Mouse (Mus musculus): ENCODE results near the gene Mrpl36. TPM values are rescaled to one million over a fixed set of nuclear protein-coding genes. Genes with fewer than 3 reads are reported as not detected.

Gene Mrpl36
- polyA plus RNA-seq, 2 experiments: 91.9 to 122 TPM

GRCm38 (mm10) chr13:73291102-73291501 lies 37.2 kb upstream of the Mrpl36 start:
- no peak overlapping the region for H3K27ac ChIP-seq (replicated peaks; ENCODE audit: low read depth, low read length)
- H3K9me3 ChIP-seq (ENCODE audit: control insufficient read depth, low read length): 0 out of 2 replicates have a peak, but pooled peaks cover 5% of the 10 kb centered on the region
- TF ChIP-seq POLR2A (IDR thresholded peaks at IDR 0.05; ENCODE audit: borderline replicate concordance, extremely low read depth, insufficient read depth, insufficient read length): no peak
- DNase-seq (ENCODE audit: low spot score) (no peak), ATAC-seq (ENCODE audit: low FRiP score, low read depth) (no peak)
- 37% methylated on average over 2 of the region's 2 CpGs for WGBS
- no peak overlapping the region for H3K4me2 ChIP-seq (replicated peaks; ENCODE audit: low read depth, low read length, severe bottlenecking)
- H3K27me3 ChIP-seq (ENCODE audit: control insufficient read depth, insufficient read depth, low read length): no peaks in the 10 kb centered on the region; the same call in 1 of the 2 replicates
- no peaks in the 10 kb centered on the region for H3K36me3 ChIP-seq (ENCODE audit: control insufficient read depth, insufficient read depth, low read length)
- no peaks in the 10 kb centered on the region for H3K4me1 ChIP-seq (ENCODE audit: control insufficient read depth, insufficient read depth, low read length)
- no peak overlapping the region for H3K4me3 ChIP-seq (replicated peaks; ENCODE audit: low read length)
- no peak overlapping the region for H3K9ac ChIP-seq (ENCODE audit: low read depth, low read length, severe bottlenecking)

GRCm38 (mm10) chr13:73298717-73299116 lies 29.6 kb upstream of the Mrpl36 start:
- Histone ChIP-seq H3K4me3 (replicated peaks; ENCODE audit: low read length) (no peak overlapping the region), H3K27ac (replicated peaks; ENCODE audit: low read depth, low read length) (no peak overlapping the region), H3K27me3 (ENCODE audit: control insufficient read depth, insufficient read depth, low read length) (no peaks in the 10 kb centered on the region), H3K4me1 (ENCODE audit: control insufficient read depth, insufficient read depth, low read length) (no peaks in the 10 kb centered on the region), H3K9ac (ENCODE audit: low read depth, low read length, severe bottlenecking) (no peak overlapping the region), H3K36me3 (ENCODE audit: control insufficient read depth, insufficient read depth, low read length) (no peaks in the 10 kb centered on the region), H3K9me3 (ENCODE audit: control insufficient read depth, low read length) (0 out of 2 replicates have a peak, but pooled peaks cover 5% of the 10 kb centered on the region), H3K4me2 (replicated peaks; ENCODE audit: low read depth, low read length, severe bottlenecking) (no peak overlapping the region)
- DNase-seq (ENCODE audit: low spot score) (no peak), ATAC-seq (ENCODE audit: low FRiP score, low read depth) (no peak)
- 57% methylated on average over 4 of the region's 4 CpGs for WGBS
- no peak for TF ChIP-seq POLR2A (IDR thresholded peaks at IDR 0.05; ENCODE audit: borderline replicate concordance, extremely low read depth, insufficient read depth, insufficient read length)

- no peak overlapping the region for H3K4me2 ChIP-seq (replicated peaks; ENCODE audit: low read depth, low read length, severe bottlenecking)
- H3K27me3 ChIP-seq (ENCODE audit: control insufficient read depth, insufficient read depth, low read length): no peaks in the 10 kb centered on the region
- no peaks in the 10 kb centered on the region for H3K36me3 ChIP-seq (ENCODE audit: control insufficient read depth, insufficient read depth, low read length)
- H3K4me3 ChIP-seq (replicated peaks; ENCODE audit: low read length): no peak overlapping the region
- 0 out of 2 replicates have a peak, but pooled peaks cover 5% of the 10 kb centered on the region for H3K9me3 ChIP-seq (ENCODE audit: control insufficient read depth, low read length)
- no peaks in the 10 kb centered on the region for H3K4me1 ChIP-seq (ENCODE audit: control insufficient read depth, insufficient read depth, low read length)
- WGBS: 90% methylated on average over 5 of the region's 5 CpGs
- TF ChIP-seq POLR2A (IDR thresholded peaks at IDR 0.05; ENCODE audit: borderline replicate concordance, extremely low read depth, insufficient read depth, insufficient read length): no peak
- H3K9ac ChIP-seq (ENCODE audit: low read depth, low read length, severe bottlenecking): no peak overlapping the region
- ATAC-seq (ENCODE audit: low FRiP score, low read depth) (no peak), DNase-seq (ENCODE audit: low spot score) (no peak)
- H3K27ac ChIP-seq (replicated peaks; ENCODE audit: low read depth, low read length): no peak overlapping the region
These were observed 29.0 kb upstream of the Mrpl36 start for GRCm38 (mm10) chr13:73299322-73299721.

GRCm38 (mm10) chr13:73304729-73305128 lies 23.6 kb upstream of the Mrpl36 start:
- no peaks in the 10 kb centered on the region for H3K27me3 ChIP-seq (ENCODE audit: control insufficient read depth, insufficient read depth, low read length)
- no peak for TF ChIP-seq POLR2A (IDR thresholded peaks at IDR 0.05; ENCODE audit: borderline replicate concordance, extremely low read depth, insufficient read depth, insufficient read length)
- 45% methylated on average over 6 of the region's 6 CpGs for WGBS
- H3K27ac ChIP-seq (replicated peaks; ENCODE audit: low read depth, low read length): no peak overlapping the region
- H3K9me3 ChIP-seq (ENCODE audit: control insufficient read depth, low read length): no peaks in the 10 kb centered on the region
- no peak overlapping the region for H3K9ac ChIP-seq (ENCODE audit: low read depth, low read length, severe bottlenecking)
- DNase-seq (ENCODE audit: low spot score) (no peak), ATAC-seq (ENCODE audit: low FRiP score, low read depth) (no peak)
- H3K36me3 ChIP-seq (ENCODE audit: control insufficient read depth, insufficient read depth, low read length): no peaks in the 10 kb centered on the region
- no peak overlapping the region for H3K4me3 ChIP-seq (replicated peaks; ENCODE audit: low read length)
- no peak overlapping the region for H3K4me2 ChIP-seq (replicated peaks; ENCODE audit: low read depth, low read length, severe bottlenecking)
- no peaks in the 10 kb centered on the region for H3K4me1 ChIP-seq (ENCODE audit: control insufficient read depth, insufficient read depth, low read length)

- no peak for DNase-seq (ENCODE audit: low spot score)
- no peaks in the 10 kb centered on the region for H3K27me3 ChIP-seq (ENCODE audit: control insufficient read depth, insufficient read depth, low read length)
- no peak for TF ChIP-seq POLR2A (IDR thresholded peaks at IDR 0.05; ENCODE audit: borderline replicate concordance, extremely low read depth, insufficient read depth, insufficient read length)
These were observed 22.8 kb upstream of the Mrpl36 start for GRCm38 (mm10) chr13:73305398-73306084.

More at GRCm38 (mm10) chr13:73305398-73306084, 22.8 kb upstream of the Mrpl36 start:
- WGBS: 63% methylated on average over 8 of the region's 8 CpGs
- Histone ChIP-seq H3K36me3 (ENCODE audit: control insufficient read depth, insufficient read depth, low read length) (no peaks in the 10 kb centered on the region), H3K4me3 (replicated peaks; ENCODE audit: low read length) (no peak overlapping the region), H3K9ac (ENCODE audit: low read depth, low read length, severe bottlenecking) (no peak overlapping the region), H3K27ac (replicated peaks; ENCODE audit: low read depth, low read length) (no peak overlapping the region), H3K4me2 (replicated peaks; ENCODE audit: low read depth, low read length, severe bottlenecking) (no peak overlapping the region), H3K4me1 (ENCODE audit: control insufficient read depth, insufficient read depth, low read length) (no peaks in the 10 kb centered on the region), H3K9me3 (ENCODE audit: control insufficient read depth, low read length) (no peaks in the 10 kb centered on the region)
- ATAC-seq (ENCODE audit: low FRiP score, low read depth): no peak
